Mouse (Mus musculus) liver, adult 2 months (tissue): ENCODE data around the gene Pphln1.

ENCODE experiments used
- CTCF ChIP-seq: fragments of 200-500 bp; IDR thresholded peaks from 2 replicates; pipeline ENCODE4 v1.5.1; 2011; ENCODE audit warnings: low read depth, low read length, control low read depth
- POLR2A ChIP-seq: fragments of 200-500 bp; IDR thresholded peaks from 2 replicates; pipeline ENCODE4 v1.6.1; 2011; ENCODE audit warnings: low read length, control low read depth; ENCODE audit not compliant: insufficient read depth; ENCODE audit errors: extremely low read depth

- TF ChIP-seq CTCF (peak; percentile 52), POLR2A (no peak)
Measured at GRCm38 (mm10) chr15:93379177-93379576, 19.0 kb upstream of the Pphln1 start.
